Mouse (Mus musculus): Measurements from ENCODE around the gene Plpp1. TPM values are rescaled to one million over a fixed set of nuclear protein-coding genes. Genes with fewer than 3 reads are reported as not detected.
A peak's percentile ranks its signal among the peaks of the same experiment; 100 is the strongest.

Plpp1 gene
- polyA plus RNA-seq, 1 experiment from 2014 or later = 16.8 TPM

GRCm38 (mm10) chr13:112833253-112833894 lies 32.8 kb downstream of the Plpp1 start:
- H3K27me3 ChIP-seq (ENCODE audit: poor library complexity, severe bottlenecking) = no peaks in the 10 kb centered on the region
- WGBS = 66% methylated on average over 20 of the region's 20 CpGs
- H3K36me3 ChIP-seq (replicated peaks) = no peaks in the 10 kb centered on the region
- DNase-seq (ENCODE audit: extremely low spot score, low spot score) = no peak
- no peaks in the 10 kb centered on the region for H3K9me3 ChIP-seq
- H3K27ac ChIP-seq = 0 out of 2 replicates have a peak overlapping the region, but pooled peaks have one; percentile 40
- H3K4me3 ChIP-seq = no peak overlapping the region
- peaks cover 23% of the 10 kb centered on the region for H3K4me1 ChIP-seq

- Histone ChIP-seq H3K27ac (no peak overlapping the region), H3K9me3 (no peaks in the 10 kb centered on the region), H3K4me1 (peaks cover 23% of the 10 kb centered on the region), H3K27me3 (ENCODE audit: poor library complexity, severe bottlenecking) (no peaks in the 10 kb centered on the region), H3K36me3 (replicated peaks) (no peaks in the 10 kb centered on the region), H3K4me3 (no peak overlapping the region)
- no peak for DNase-seq (ENCODE audit: extremely low spot score, low spot score)
- WGBS = 91% methylated on average over 3 of the region's 3 CpGs
Measured at GRCm38 (mm10) chr13:112833895-112834263, 33.3 kb downstream of the Plpp1 start.

GRCm38 (mm10) chr13:112835113-112835512 lies 34.5 kb downstream of the Plpp1 start:
- DNase-seq (ENCODE audit: extremely low spot score, low spot score) = no peak
- Histone ChIP-seq H3K9me3 (no peaks in the 10 kb centered on the region), H3K36me3 (replicated peaks) (no peaks in the 10 kb centered on the region), H3K4me1 (peaks cover 23% of the 10 kb centered on the region), H3K27me3 (ENCODE audit: poor library complexity, severe bottlenecking) (no peaks in the 10 kb centered on the region), H3K27ac (no peak overlapping the region), H3K4me3 (no peak overlapping the region)
- 41% methylated on average over 12 of the region's 12 CpGs for WGBS

GRCm38 (mm10) chr13:112836951-112837350 lies 36.4 kb downstream of the Plpp1 start:
- no peaks in the 10 kb centered on the region for H3K27me3 ChIP-seq (ENCODE audit: poor library complexity, severe bottlenecking)
- WGBS = 81% methylated on average over 2 of the region's 2 CpGs
- H3K27ac ChIP-seq = no peak overlapping the region
- no peaks in the 10 kb centered on the region for H3K9me3 ChIP-seq
- H3K4me3 ChIP-seq = no peak overlapping the region
- no peak for DNase-seq (ENCODE audit: extremely low spot score, low spot score)
- peaks cover 23% of the 10 kb centered on the region for H3K4me1 ChIP-seq
- H3K36me3 ChIP-seq (replicated peaks) = no peaks in the 10 kb centered on the region

- Histone ChIP-seq H3K4me1 (peaks cover 18% of the 10 kb centered on the region), H3K27ac (no peak overlapping the region), H3K36me3 (replicated peaks) (no peaks in the 10 kb centered on the region), H3K9me3 (no peaks in the 10 kb centered on the region), H3K4me3 (no peak overlapping the region), H3K27me3 (ENCODE audit: poor library complexity, severe bottlenecking) (no peaks in the 10 kb centered on the region)
- DNase-seq (ENCODE audit: extremely low spot score, low spot score) = no peak
- WGBS = 89% methylated on average over 9 of the region's 9 CpGs
Measured at GRCm38 (mm10) chr13:112837621-112838155, 37.1 kb downstream of the Plpp1 start.

- Histone ChIP-seq H3K27me3 (ENCODE audit: poor library complexity, severe bottlenecking) (no peaks in the 10 kb centered on the region), H3K4me1 (peaks cover 8% of the 10 kb centered on the region), H3K9me3 (no peaks in the 10 kb centered on the region), H3K27ac (no peak overlapping the region), H3K4me3 (no peak overlapping the region), H3K36me3 (replicated peaks) (no peaks in the 10 kb centered on the region)
- 95% methylated on average over 6 of the region's 6 CpGs for WGBS
- DNase-seq (ENCODE audit: extremely low spot score, low spot score) = no peak
Measured at GRCm38 (mm10) chr13:112838562-112839232, 38.1 kb downstream of the Plpp1 start.

GRCm38 (mm10) chr13:112840241-112841087 lies 39.9 kb downstream of the Plpp1 start:
- no peak for DNase-seq (ENCODE audit: extremely low spot score, low spot score)
- Histone ChIP-seq H3K9me3 (peaks cover 1% of the 10 kb centered on the region; the same call in 1 of the 2 replicates), H3K27me3 (ENCODE audit: poor library complexity, severe bottlenecking) (no peaks in the 10 kb centered on the region), H3K4me3 (no peak overlapping the region), H3K36me3 (replicated peaks) (peaks cover 8% of the 10 kb centered on the region), H3K4me1 (no peaks in the 10 kb centered on the region), H3K27ac (no peak overlapping the region)
- 90% methylated on average over 16 of the region's 16 CpGs for WGBS

- H3K4me1 ChIP-seq = no peaks in the 10 kb centered on the region
- peaks cover 4% of the 10 kb centered on the region; the same call in 1 of the 2 replicates for H3K9me3 ChIP-seq
- H3K36me3 ChIP-seq (replicated peaks) = peaks cover 15% of the 10 kb centered on the region
- H3K27ac ChIP-seq = no peak overlapping the region
- H3K4me3 ChIP-seq = no peak overlapping the region
- DNase-seq (ENCODE audit: extremely low spot score, low spot score) = no peak
- no peaks in the 10 kb centered on the region for H3K27me3 ChIP-seq (ENCODE audit: poor library complexity, severe bottlenecking)
- 94% methylated on average over 3 of the region's 3 CpGs for WGBS
Measured at GRCm38 (mm10) chr13:112845931-112846330, 45.3 kb downstream of the Plpp1 start.

- peaks cover 6% of the 10 kb centered on the region; the same call in 1 of the 2 replicates for H3K27me3 ChIP-seq (ENCODE audit: poor library complexity, severe bottlenecking)
- H3K36me3 ChIP-seq (replicated peaks) = no peaks in the 10 kb centered on the region; the same call in 1 of the 2 replicates
- H3K4me1 ChIP-seq = peaks cover 30% of the 10 kb centered on the region
- WGBS = 38% methylated on average over 17 of the region's 17 CpGs
- H3K27ac ChIP-seq = no peak overlapping the region
- H3K4me3 ChIP-seq = peak overlapping the region; percentile 14; the same call in 1 of the 2 replicates
- H3K9me3 ChIP-seq = no peaks in the 10 kb centered on the region
- peak; percentile 22 for DNase-seq (ENCODE audit: extremely low spot score, low spot score)
Measured at GRCm38 (mm10) chr13:112853710-112854316, 53.2 kb downstream of the Plpp1 start.

GRCm38 (mm10) chr13:112854402-112854801 lies 53.8 kb downstream of the Plpp1 start:
- Histone ChIP-seq H3K9me3 (no peaks in the 10 kb centered on the region), H3K4me3 (no peak overlapping the region), H3K27ac (no peak overlapping the region), H3K36me3 (replicated peaks) (peaks cover 1% of the 10 kb centered on the region), H3K4me1 (peaks cover 30% of the 10 kb centered on the region), H3K27me3 (ENCODE audit: poor library complexity, severe bottlenecking) (peaks cover 6% of the 10 kb centered on the region; the same call in 1 of the 2 replicates)
- DNase-seq (ENCODE audit: extremely low spot score, low spot score) = no peak
- 57% methylated on average over 6 of the region's 6 CpGs for WGBS

GRCm38 (mm10) chr13:112857921-112858320 lies 57.3 kb downstream of the Plpp1 start:
- H3K27me3 ChIP-seq (ENCODE audit: poor library complexity, severe bottlenecking) = peaks cover 6% of the 10 kb centered on the region; the same call in 1 of the 2 replicates
- no peaks in the 10 kb centered on the region for H3K9me3 ChIP-seq
- no peak overlapping the region for H3K4me3 ChIP-seq
- H3K4me1 ChIP-seq = peaks cover 19% of the 10 kb centered on the region
- no peak overlapping the region for H3K27ac ChIP-seq
- 71% methylated on average over 7 of the region's 7 CpGs for WGBS
- peaks cover 19% of the 10 kb centered on the region for H3K36me3 ChIP-seq (replicated peaks)
- DNase-seq (ENCODE audit: extremely low spot score, low spot score) = no peak

GRCm38 (mm10) chr13:112859574-112860134 lies 59.1 kb downstream of the Plpp1 start:
- Histone ChIP-seq H3K36me3 (replicated peaks) (peaks cover 35% of the 10 kb centered on the region), H3K4me3 (no peak overlapping the region), H3K4me1 (peaks cover 1% of the 10 kb centered on the region; the same call in 1 of the 2 replicates), H3K27ac (no peak overlapping the region), H3K27me3 (ENCODE audit: poor library complexity, severe bottlenecking) (peaks cover 6% of the 10 kb centered on the region; the same call in 1 of the 2 replicates), H3K9me3 (no peaks in the 10 kb centered on the region)
- DNase-seq (ENCODE audit: extremely low spot score, low spot score) = no peak
- WGBS = 89% methylated on average over 21 of the region's 21 CpGs

All from forebrain, embryonic 10.5 days (tissue).